Mouse (Mus musculus) inflammation-experienced regulatory T-cells (primary cell): ENCODE data around the gene Med14. TPM values are rescaled to one million over a fixed set of nuclear protein-coding genes. Genes with fewer than 3 reads are reported as not detected.

Experiments
- polyA plus RNA-seq, 2 experiments: library from polyadenylated mRNA; unstranded; fragments of 100-300 nt; shearing (Covaris generic); gene quantifications; one replicate each; pipeline ENCODE4 v1.2.1; 2017

The Med14 gene
- polyA plus RNA-seq: 10 to 100 TPM; 47.4 to 49.5 TPM

GRCm38 (mm10) chrX:12761626-12762333 is at the start of gene Med14:
Gene Med14, minus strand, starts transcription at chrX:12762073.

GRCm38 (mm10) chrX:12673054-12673775 is 88.7 kb downstream of the Med14 start, which contains the start of gene 1810030O07Rik:
Gene 1810030O07Rik, minus strand, starts transcription at chrX:12673668.

Other genes starting within 250 kb of the Med14 start
- 10 to 100 TPM; 72.9 to 78.4 TPM for gene Atp6ap2, start 174.3 kb downstream of the Med14 start, polyA plus RNA-seq
- 10 to 100 TPM; 59.1 to 62.7 TPM for gene 1810030O07Rik, start 88.4 kb downstream of the Med14 start, polyA plus RNA-seq